Mouse (Mus musculus) monocyte, adult 5-6 weeks (primary cell): ENCODE data around the gene Lnp1. TPM values are rescaled to one million over a fixed set of nuclear protein-coding genes. Genes with fewer than 3 reads are reported as not detected.
"Not testable (repeated sequence)": the region's sequence is repeated elsewhere in the genome, so short reads cannot be mapped to it uniquely, and the experiment has no call there.

ENCODE experiments used
- ATAC-seq: fragments of 153-309, 156-312 bp; replicated peaks from 2 replicates; pipeline ENCODE4 v1.8.0; 2017; ENCODE audit warnings: mild to moderate bottlenecking; ENCODE audit not compliant: low TSS enrichment, insufficient number of reproducible peaks, severe bottlenecking, poor library complexity, low FRiP score
- total RNA-seq: library from RNA; stranded (forward); fragments of 200-1000, 200-491, 200-594 nt; gene quantifications from 3 replicates; pipeline ENCODE4 v1.2.3, GENCODE M21; 2017

The Lnp1 gene
- not detected in 3 replicates for total RNA-seq

DNA sequence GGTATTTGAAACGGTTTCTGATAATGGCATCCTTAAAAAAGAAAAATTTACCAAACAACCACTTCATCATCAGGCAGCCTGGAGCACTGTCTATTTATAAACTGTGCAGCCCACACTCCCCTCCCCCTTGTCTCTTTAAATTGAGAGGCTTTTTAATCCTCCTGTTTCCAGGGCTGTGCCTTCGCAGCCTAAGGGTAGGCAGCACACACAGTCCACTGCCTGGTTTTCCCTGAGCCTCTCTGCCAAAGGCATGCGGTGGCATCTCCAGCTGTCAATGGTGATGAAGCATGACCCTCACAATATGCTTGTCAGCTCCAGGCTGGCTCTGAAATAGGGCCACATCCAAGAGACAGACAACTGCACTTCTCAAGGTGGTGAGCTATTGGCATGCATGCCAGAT is at the start of gene Lnp1:
Lnp1 (minus strand) TSS at position 39 of the 400 bp plus-strand sequence.
- no peak for ATAC-seq

DNA sequence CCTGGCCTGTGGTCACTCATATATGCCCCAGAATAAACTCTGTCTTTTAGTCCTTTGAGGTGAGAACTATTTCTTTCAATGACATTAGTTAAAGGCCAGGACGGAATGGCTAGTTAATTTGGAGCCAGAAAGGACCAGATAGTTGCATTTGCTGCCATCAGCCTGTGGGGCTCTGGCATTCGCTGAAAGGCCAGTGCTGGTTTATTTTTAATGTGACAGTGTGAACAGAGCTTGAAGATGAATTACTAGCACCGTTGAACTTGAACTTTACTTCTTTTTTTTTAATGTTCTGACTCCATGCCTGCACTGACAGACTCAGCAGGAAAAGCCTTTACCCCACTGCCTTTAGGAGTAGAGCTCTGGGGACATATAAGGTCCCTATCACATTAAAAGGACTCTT is 46.8 kb upstream of the Lnp1 start:
- ATAC-seq: no peak

DNA sequence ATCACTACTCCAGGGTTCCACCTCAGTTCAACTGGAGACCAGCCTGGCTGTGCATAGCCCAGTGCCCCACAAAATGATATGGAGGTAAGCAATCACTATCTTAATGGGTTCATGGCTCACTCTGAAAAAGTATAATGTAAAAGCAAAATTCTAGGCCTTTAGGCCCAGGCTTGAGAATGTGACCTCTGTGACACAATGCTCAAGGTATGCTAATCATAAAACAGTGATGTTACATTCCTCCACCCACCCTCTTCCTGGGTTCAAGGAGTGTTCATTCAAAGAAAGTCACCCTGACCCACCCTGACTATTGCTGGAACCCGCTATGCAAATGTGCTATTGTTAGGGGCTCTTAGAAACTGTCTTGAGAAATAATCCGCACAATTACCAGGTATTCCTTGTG is 30.4 kb upstream of the Lnp1 start:
- ATAC-seq: not testable (repeated sequence)

DNA sequence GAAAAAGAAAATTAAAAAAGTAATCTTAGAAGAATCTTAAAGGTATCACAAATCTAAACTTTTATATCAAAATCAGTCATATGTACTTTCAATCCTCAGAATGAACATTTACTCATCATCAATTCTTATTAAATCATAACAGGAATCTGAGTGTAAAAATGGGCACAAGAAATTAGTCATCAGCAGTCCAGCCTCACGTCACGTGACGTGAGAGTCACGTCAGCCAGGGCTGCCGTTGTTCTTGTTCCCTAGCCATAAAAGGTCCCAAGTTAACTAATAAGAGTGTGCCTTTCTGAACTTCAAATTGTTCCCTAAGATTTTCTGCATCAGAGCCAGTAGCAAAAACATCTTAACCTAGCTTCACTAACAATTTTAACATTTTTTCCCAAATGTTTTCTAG is 21.2 kb upstream of the Lnp1 start:
- no peak for ATAC-seq

DNA sequence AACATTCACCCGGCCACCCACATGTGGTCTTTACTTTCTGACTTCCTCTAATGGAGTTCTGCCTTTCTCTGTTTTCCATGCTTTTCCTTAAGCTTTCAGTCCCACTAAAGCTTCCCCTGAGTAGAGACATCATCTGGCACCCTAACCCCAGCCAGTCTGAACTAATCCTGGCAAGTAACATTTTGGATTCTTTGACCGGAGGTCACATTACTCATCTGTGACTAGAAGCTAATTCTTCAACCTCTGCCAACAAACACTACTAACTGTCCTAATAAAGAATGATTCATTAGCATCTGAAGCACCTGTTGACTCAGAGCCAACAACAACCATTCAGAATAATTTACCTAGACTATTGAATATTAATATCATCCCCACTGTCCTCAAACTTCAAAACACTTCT is 14.5 kb upstream of the Lnp1 start:
- no peak for ATAC-seq

DNA sequence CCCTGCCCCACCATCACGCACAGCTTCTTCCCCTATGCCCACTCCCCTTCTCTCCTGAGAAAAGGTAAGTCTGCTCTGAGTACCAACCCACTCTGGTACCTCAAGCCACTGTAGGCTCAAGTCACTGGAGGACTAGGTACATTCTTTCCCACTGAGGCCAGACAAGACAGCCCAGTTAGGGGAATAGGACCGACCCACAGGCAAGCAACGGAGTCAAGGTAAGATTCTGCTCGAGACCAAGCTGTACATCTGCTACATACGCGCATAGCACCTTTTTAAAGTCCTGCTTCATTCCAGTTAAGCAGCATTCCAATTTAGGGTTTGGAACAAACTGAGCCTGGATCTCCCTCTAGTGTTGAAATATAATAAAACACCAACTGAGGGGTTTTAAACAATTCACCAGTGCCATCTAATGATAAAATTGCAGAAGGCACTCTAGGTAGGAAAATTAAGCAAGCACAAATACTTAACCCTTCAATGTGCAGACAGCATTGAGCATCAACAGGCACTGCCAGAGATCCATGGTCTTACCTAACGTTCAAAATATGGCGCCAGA is 7.7 kb downstream of the Lnp1 start:
- ATAC-seq: no peak

DNA sequence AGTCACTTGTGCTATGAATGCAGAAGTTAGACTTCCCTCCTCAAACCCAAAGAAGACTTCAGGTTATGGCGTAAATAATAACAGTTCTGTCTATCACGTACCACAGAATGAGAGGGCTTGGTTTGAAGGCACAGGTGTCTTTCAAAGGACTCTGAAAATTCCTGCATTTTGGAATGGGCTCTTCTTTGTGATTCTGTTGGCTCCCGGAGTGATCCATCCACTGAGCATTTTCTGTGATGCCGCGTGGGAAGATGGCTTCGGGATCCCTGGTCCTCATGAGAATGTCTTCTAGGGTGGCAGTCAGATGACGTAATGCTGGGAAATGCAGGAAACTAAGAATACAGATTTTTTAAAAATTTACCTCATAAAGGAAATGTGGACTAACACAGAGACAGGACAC is 10.6 kb downstream of the Lnp1 start:
- ATAC-seq: no peak

DNA sequence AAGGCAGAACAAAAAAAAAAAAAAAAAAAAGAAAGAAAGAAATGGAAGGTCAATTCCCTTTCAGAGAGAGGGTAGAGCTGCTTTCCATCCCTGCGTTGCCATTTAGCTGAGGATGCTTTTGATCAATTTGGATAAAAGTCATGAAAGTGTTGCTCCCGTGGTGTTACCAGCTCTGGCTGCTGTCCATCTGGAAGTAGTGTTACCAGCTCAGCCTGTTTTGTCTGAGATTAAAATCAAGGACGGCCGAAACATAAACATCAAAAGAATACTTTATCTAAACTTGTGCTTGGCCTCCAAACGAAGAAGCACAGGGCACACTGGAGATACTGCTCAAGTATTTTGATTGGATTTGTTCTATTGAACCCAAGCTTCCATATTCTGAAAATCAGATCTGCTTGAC is 18.9 kb downstream of the Lnp1 start:
- no peak for ATAC-seq

DNA sequence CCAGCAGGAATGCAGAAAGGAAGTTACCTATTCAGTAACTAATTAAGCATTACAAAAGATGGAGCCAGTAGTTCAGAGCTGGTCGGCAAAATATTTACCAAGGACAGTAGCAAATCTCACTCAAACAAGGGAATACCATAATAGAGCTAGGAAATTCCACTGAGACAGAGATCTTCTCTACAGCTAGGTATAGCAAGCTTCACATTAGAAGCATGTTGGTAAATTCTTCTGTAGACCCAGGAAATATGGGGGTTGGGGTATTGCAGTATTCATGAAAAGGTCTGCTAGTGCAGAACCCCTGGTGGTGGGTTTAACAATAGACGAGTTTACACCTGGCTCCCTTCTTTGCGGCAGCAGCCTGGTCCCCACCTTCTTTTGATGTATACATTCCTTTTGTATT is 25.7 kb downstream of the Lnp1 start:
- ATAC-seq: not testable (repeated sequence)

DNA sequence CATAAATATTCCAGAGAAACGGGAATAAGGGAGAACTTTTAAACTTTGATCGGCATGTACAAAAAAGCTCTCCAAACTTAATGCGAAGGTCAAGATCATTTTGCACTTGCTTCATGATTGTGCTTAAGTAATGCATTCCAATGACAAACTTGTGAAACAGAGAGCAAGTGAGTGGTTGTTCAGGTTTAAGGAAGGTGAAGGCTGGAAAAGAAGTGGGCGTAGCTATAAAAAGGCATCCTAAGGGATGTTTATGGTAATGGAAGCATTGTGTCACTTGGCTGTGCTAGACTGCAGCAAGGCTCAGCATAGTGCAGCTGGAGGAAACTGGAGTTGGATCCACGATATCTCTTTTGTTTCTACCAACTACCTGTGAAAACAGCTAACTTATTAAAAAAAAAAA is 36.3 kb downstream of the Lnp1 start:
- no peak for ATAC-seq

DNA sequence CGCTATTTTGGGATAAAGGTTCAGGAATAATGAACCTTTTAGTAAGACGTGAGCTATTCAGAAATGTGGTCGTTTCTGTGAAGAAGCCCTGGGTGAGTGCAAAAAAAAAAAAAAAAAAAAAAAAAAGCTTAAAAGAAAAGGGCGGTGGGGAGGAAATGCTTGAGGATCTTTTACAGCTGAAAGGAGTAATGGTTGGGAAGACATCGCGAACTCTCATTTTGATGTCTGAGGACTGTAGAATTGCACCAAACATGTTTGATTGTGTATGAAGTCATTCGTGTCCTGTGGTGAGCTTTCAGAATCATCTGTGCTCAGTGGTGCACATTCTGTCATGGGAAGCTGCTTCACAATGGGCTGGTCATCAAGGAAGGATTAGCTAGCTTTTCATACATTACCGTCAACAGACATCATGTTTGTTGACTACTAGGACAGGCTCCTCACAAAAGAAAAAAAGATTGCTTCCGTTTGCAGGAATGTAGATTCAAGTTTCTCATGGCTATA is 41.2 kb downstream of the Lnp1 start:
- no peak for ATAC-seq

DNA sequence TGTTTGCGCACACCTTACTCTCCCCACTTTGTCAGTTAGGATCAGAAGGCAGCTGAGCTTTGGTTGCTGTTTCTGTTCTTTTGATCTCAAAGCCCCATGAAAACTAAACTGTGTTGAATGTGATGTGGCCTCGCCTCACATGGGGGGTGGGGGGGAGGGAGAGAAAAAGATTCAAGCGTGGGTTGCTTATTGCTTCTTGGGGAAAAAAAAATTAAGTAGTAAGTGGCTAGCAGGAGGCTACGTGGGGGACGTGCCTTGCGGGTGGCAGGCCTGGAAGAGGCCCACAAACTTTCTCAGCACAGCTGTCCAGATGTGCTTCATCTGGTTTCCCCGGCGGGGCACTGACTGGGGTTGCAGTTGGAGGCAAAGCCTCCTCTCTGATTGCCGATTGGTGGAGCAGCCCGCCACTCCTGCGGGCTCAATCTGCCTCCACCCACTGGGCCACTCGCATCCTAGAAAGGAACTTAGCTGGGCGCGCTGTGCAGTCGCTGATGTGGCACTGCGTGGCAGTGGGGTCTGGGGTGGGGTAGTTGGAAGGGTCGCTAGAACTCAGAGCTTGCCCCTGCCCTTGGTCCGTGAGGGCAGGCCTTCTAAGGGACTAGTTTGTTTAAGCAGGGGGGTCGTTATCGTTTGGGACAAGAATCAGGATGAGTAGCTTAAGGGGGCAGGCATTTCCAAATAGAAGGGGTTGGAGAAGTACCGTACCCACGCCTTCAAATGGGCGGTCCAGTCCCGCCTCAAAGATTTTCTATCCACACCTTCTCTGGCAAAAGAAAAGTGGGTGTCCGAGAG is 41.8 kb downstream of the Lnp1 start, which contains the start of gene Tmem45a:
Tmem45a (minus strand) TSS at position 343 of the 792 bp plus-strand sequence.
- ATAC-seq: no peak

DNA sequence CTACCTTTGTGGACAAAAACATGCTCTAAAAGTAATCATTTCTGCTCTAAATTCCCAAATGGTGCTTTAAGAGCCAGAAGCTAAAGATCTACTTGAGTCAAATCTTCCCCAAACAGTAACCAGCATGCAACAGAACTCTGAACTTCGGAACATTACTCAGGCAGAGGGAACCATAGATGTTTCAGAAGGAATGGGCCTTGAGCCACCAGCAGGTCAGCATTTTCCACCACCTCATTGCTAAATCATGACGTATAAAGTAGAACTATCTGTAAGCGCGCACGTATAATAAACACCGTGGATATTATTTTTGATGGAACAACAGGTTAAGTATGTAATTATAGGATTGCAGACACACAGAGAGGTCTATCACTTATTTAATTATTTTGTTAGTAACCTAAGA is 43.0 kb downstream of the Lnp1 start:
- ATAC-seq: no peak

DNA sequence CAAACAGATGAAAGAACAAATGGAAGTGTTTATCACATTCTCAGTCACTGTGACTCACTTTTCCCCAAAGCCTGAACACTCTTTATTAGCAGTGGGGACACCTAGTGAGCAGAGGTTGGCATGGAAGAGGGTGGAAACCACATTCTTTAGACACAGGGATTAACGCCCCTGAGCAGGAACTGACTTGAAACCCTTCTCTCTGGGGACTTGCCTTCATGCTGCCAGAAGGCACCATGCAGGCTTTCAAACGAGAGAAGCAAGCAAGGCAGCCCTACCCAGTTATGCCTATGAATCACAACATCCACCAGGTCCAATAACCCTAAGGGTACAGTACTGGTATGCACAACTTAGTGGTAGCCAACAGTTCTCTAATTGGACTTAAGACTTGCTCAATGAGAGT is 54.5 kb downstream of the Lnp1 start:
- ATAC-seq: no peak

DNA sequence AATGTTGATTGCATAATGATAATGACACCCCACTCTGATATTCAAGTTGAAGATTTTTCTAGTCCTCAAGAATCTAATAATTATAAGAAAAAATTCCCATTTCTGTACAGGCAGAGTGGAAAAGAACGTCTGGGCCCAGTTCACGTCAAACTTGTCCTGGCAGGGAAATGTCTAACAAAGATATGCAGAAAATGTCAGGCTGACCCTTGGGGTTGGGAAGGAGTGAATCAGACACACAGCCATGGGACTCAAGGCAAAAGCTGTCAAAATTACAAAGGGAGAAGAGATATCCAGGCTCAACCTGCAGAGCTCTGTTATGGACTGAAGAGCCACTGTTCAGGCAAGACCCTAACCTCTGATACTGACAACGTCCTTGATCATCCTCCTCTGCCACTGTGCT is 57.4 kb downstream of the Lnp1 start:
- no peak for ATAC-seq

DNA sequence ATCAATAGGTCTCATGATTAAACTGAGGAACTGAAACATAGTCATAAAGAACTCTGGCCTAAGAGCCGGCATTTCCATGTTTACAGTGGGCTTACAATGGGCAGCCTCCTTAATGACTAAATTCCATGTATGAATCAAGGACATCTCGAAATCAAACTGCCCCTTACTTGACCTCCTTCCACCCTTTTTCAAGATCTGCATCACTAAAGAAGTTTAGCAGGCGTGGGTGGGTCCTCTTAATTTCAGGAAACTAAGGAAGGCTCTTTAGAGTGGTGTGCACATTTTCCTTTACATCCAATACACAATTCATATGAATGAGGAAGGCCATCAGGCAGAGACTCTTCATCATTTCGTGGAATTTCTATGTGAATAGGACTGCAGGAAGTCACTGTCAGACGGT is 59.5 kb downstream of the Lnp1 start:
- no peak for ATAC-seq

DNA sequence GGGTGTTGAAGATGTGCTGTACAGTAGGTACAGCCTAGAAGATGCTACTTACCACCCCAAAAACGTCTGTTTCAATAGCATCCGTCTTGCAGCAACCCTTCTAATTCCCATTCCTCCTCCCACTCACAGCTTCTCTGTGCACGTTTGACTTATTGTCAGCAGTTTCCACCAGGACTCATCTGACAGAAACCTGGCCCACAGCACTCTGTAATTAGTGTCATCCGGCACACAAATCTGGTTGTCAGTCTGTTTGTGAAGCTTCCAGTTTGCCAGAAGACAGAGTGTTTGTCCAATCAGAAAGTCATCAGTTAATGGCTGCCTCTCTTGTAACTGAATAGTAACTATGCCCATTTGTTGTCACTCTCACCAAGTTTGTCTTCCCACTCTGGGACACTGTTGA is 60.3 kb downstream of the Lnp1 start:
- no peak for ATAC-seq
